Mouse (Mus musculus): ENCODE data around the gene Rsph4a.

- TF ChIP-seq CTCF (IDR thresholded peaks at IDR 0.05; ENCODE audit: low read depth, low read length) (no peak), POLR2A (IDR thresholded peaks at IDR 0.05; ENCODE audit: borderline replicate concordance, low read depth, low read length) (no peak)
Observed at GRCm38 (mm10) chr10:33872672-33873398, 32.1 kb upstream of the Rsph4a start.
